Mouse (Mus musculus) CH12F3 (cell line): Measurements from ENCODE around the gene Hcst.

Experiments used
- in situ Hi-C: fragments of 300-500 bp; cut with MboI; formaldehyde crosslinking; loops from 2 replicates; pipeline ENCODE4 v1.14.3; 2020; ENCODE audit warnings: low sequenced_read_pairs

Hcst gene

DNA sequence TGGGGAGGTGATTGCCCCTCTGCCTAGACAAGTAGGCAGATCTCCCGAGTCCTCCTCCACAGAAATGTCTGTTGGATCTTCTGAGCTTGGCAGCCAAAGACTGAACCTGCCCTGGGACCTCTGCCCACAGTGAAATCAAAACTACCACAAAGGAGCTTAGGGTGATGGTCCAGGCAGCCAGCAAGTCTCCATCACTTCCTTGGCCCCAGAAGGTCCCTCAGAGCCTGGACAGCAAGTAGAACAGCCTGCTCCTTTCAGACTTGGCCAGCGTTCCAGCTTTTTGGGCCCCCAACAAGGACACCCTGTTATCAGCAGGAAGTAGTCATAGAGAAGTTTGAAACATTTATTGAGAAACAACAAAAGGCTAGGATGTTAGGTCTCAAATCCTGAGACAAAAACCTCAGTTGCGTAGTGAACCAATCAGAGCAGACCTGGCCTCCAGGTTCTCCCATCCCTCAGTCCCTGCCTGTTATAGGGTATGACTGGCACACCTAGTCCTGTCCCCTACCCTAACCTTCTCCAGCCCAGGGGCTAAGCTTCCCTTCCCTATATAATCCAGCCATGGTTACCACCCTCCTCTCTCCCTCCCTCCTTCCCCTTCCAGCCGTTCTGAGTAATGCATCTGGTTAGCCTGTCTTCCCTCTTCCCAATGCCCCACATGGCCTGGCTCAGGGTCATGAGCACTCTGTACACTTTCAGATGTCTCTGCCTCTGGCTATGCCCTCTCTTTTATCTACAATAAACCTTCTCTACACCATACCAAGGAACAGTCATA, 26.7 kb downstream of the Hcst start:
- in situ Hi-C loops, result loop anchor here (5.0 kb wide), 1 partner anchor 34 kb away; no protein-coding TSS in a partner anchor

- in situ Hi-C loops, result no loop called here
Observed at GRCm38 (mm10) chr7:30384106-30384505, 35.5 kb downstream of the Hcst start.

- in situ Hi-C loops, result no loop called here
Observed at GRCm38 (mm10) chr7:30380061-30380460, 39.6 kb downstream of the Hcst start.

GRCm38 (mm10) chr7:30373501-30373962, 46.1 kb downstream of the Hcst start:
- in situ Hi-C loops, result loop anchor here (10.0 kb wide), 1 partner anchor 51 kb away; the partner anchor contains the start of gene Nfkbid
